Mouse (Mus musculus): ENCODE measurements around the gene Eif2ak3.

DNA sequence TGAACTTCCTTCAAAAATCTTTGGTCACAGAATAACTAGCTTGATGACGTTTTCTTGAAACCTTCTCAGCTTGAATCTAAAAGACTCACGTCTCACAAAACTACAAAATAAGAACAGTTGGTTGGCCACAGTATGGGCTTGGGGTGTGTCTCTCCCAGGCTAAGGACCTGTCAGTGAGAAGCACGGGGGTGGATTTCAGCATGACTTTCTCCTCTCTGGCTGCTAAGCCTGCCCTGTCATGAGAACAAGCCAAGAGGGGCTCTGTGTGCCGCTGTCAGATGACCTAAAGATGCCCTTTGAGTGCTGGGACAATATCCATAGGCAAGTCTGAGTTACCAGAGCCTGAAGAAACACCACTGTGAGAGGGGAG is 31.8 kb upstream of the Eif2ak3 start:
- no peak for TF ChIP-seq CEBPB (IDR thresholded peaks at IDR 0.05; ENCODE audit: insufficient read depth, poor library complexity, severe bottlenecking)
- no peak for TF ChIP-seq POLR2A (IDR thresholded peaks at IDR 0.05; ENCODE audit: insufficient read length, low read depth)
- no peak for TF ChIP-seq USF1 (IDR thresholded peaks at IDR 0.05; ENCODE audit: low read depth)

Measured in myocyte (in vitro differentiated cells).